Mouse (Mus musculus) heart, adult 2 months (tissue): Measurements from ENCODE around the gene Golga4. TPM values are rescaled to one million over a fixed set of nuclear protein-coding genes. Genes with fewer than 3 reads are reported as not detected.

ENCODE experiments used
- DNase-seq, 2 experiments: peaks; one replicate each; pipeline ENCODE4 v3.0.0; 2021
- H3K27ac ChIP-seq: fragments of 200-600 bp; 2 replicates; pipeline ENCODE4 v1.8.1; 2022
- H3K27me3 ChIP-seq: fragments of 200-500 bp; 2 replicates; pipeline ENCODE4 v1.6.1; 2012; ENCODE audit warnings: mild to moderate bottlenecking, low read length, inconsistent platforms, mixed read lengths; ENCODE audit not compliant: control insufficient read depth, insufficient read depth
- H3K36me3 ChIP-seq: fragments of 200-500 bp; 2 replicates; pipeline ENCODE4 v1.6.1; 2012; ENCODE audit warnings: low read length, inconsistent platforms; ENCODE audit not compliant: control insufficient read depth, insufficient read depth
- H3K4me1 ChIP-seq: fragments of 200-500 bp; 2 replicates; pipeline ENCODE4 v1.6.1; 2011; ENCODE audit warnings: low read length; ENCODE audit not compliant: control insufficient read depth, insufficient read depth
- H3K4me3 ChIP-seq: fragments of 200-600 bp; 2 replicates; pipeline ENCODE4 v1.8.1; 2022
- H3K79me2 ChIP-seq: fragments of 200-500 bp; replicated peaks from 2 replicates; pipeline ENCODE4 v1.6.1; 2012; ENCODE audit warnings: mild to moderate bottlenecking, inconsistent platforms, low read length, moderate library complexity, mixed read lengths; ENCODE audit not compliant: control insufficient read depth, insufficient read depth
- H3K9ac ChIP-seq: fragments of 200-500 bp; 2 replicates; pipeline ENCODE4 v1.6.1; 2012; ENCODE audit warnings: low read depth, mild to moderate bottlenecking, control low read depth, inconsistent platforms, low read length, mixed read lengths
- CTCF ChIP-seq: fragments of 200-600 bp; IDR thresholded peaks from 2 replicates; pipeline ENCODE4 v1.8.1; 2022; ENCODE audit warnings: antibody characterized with exemption, mild to moderate bottlenecking, moderate library complexity
- EP300 ChIP-seq: fragments of 200-500 bp; IDR thresholded peaks from 2 replicates; pipeline ENCODE4 v1.6.1; 2011; ENCODE audit warnings: low read depth, low read length, control low read depth; ENCODE audit not compliant: insufficient read depth
- POLR2A ChIP-seq: fragments of 200-500 bp; IDR thresholded peaks from 2 replicates; pipeline ENCODE4 v1.6.1; 2011; ENCODE audit warnings: mild to moderate bottlenecking, low read depth, low read length, control low read depth; ENCODE audit not compliant: insufficient read depth
- WGBS: fragments of 180-500 bp; shearing (Covaris S2); methylation state at CpG from one replicate; pipeline ENCODE4 v1.1.7; 2018; 5-methylcytosine and 5-hydroxymethylcytosine counted together
- intact Hi-C: fragments of 180-260 bp; cut with DNase I; formaldehyde crosslinking; loops from one replicate; pipeline ENCODE4 v1.15.1; 2025
- polyA plus RNA-seq: library from polyadenylated mRNA; depleted of rRNA; stranded (reverse); fragments of >200 nt; gene quantifications from 2 replicates; pipeline ENCODE4 v1.2.3, GENCODE M21; 2012
- total RNA-seq, 2 experiments: library from RNA; stranded (reverse); gene quantifications; 2 replicates each; pipeline ENCODE4 v1.2.3; 2021

Golga4 gene
- total and polyA plus RNA-seq, 3 experiments: 34.4 to 420 (median 350) TPM

DNA sequence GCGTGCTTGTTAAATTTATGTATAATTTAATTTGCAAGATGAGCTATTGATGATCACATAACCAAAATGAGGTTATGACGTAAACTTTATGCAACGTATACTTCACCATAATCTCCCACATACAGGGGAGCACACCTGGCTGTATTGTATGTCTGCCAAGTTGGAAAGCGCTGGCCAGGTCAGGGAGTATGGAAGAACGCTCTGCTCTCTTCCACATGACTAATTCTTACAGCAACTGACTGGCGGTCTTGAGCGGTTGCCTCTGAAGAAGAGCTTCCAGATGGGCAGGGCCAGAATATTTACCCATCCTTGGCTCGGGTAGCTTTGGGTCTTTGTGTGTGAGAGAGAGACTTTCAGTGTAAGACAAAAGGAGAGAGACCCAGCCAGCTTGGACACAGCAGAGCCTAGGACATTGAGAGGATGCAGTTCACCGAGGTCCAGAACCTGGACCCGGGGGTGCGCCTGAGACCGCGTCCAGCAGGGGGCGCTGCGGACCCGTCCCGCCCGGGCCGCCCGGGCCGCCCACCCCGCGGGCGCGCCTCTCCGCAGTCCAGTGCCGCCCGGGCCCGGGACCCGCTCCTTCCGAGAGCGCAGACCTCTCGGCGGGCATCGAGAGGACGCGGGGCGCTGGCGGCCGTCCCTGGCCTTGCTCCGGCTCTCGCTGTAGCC lies 100.2 kb downstream of the Golga4 start, which contains the start of gene Itga9:
TSS of gene Itga9 (plus strand) at position 543 of the 669 bp plus-strand sequence.
- TF ChIP-seq CTCF (peak; percentile 98), EP300 (peak; percentile 45; the same call in 1 of the 2 replicates), POLR2A (no peak)
- Histone ChIP-seq H3K4me1 (peaks cover 15% of the 10 kb centered on the region), H3K36me3 (no peaks in the 10 kb centered on the region; the same call in 1 of the 2 replicates), H3K9ac (peak within 1 kb of the TSS; percentile 97), H3K4me3 (peak within 1 kb of the TSS; percentile 80), H3K79me2 (no peaks in the 10 kb centered on the region), H3K27me3 (no peaks in the 10 kb centered on the region), H3K27ac (peak within 1 kb of the TSS; percentile 72)
- DNase-seq: peak; percentile 90 to 96
- intact Hi-C loops: loop anchor here (1.0 to 5.0 kb wide), 3 partner anchors 81 to 265 kb away; no protein-coding TSS in a partner anchor
- WGBS: 10% methylated on average over 39 of the region's 42 CpGs

GRCm38 (mm10) chr9:118606817-118607371 lies 100.8 kb downstream of the Golga4 start:
- Histone ChIP-seq H3K4me3 (peak overlapping the region; percentile 80), H3K4me1 (peaks cover 16% of the 10 kb centered on the region), H3K27me3 (no peaks in the 10 kb centered on the region), H3K27ac (peak overlapping the region; percentile 72), H3K79me2 (no peaks in the 10 kb centered on the region), H3K36me3 (no peaks in the 10 kb centered on the region; the same call in 1 of the 2 replicates), H3K9ac (peak overlapping the region; percentile 97)
- TF ChIP-seq CTCF (no peak), POLR2A (no peak)
- peak; percentile 64 to 72 for DNase-seq
- intact Hi-C loops: loop anchor here (1.0 to 5.0 kb wide), 3 partner anchors 80 to 264 kb away; no protein-coding TSS in a partner anchor
- WGBS: under 1% methylated on average over 63 of the region's 68 CpGs

DNA sequence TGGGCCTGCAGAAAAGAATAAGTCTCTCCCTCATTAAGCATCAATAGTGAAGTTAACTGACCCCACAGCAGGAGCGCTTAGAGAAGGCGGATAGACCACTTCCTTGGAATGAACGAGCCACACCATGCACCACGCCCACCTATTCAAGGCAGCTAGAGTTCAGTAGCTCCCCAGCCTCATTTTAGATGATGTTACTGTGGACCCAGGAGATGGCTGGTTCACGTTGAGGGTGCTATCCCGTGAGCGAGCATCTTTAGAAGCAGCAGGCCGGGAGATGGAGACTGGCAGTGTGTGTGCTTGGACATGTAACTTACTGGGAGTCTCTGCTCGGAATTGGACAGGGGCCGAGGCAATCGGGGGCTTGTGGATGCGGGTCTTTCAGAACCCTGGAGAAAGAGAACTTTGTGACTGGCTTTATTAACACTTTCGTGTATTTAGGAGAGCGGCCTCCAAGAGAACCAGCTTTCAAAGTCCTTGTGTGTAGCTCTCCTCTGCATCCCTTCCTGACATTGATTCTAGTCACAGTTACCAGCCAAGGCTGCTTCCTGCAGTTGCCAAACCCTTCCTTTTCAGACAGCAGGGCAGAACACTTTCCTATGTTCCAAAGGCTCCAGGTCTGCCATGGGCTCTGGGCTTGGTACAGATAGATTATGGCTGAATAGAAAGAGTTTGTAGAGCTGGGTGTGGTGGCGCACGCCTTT lies 101.8 kb downstream of the Golga4 start:
- DNase-seq: peak in 1 of 2 experiments; percentile 17
- WGBS: 47% methylated on average over 16 of the region's 16 CpGs
- H3K27ac ChIP-seq: peak overlapping the region; percentile 72
- H3K4me3 ChIP-seq: peak overlapping the region; percentile 80
- no peaks in the 10 kb centered on the region; the same call in 1 of the 2 replicates for H3K36me3 ChIP-seq
- TF ChIP-seq EP300 (no peak), POLR2A (no peak), CTCF (no peak)
- intact Hi-C loops: loop anchor here (5.0 kb wide), 2 partner anchors 79 to 129 kb away; no protein-coding TSS in a partner anchor
- H3K27me3 ChIP-seq: no peaks in the 10 kb centered on the region
- H3K9ac ChIP-seq: 0 out of 2 replicates have a peak overlapping the region, but pooled peaks have one; percentile 40
- H3K79me2 ChIP-seq: no peaks in the 10 kb centered on the region
- H3K4me1 ChIP-seq: peaks cover 17% of the 10 kb centered on the region

DNA sequence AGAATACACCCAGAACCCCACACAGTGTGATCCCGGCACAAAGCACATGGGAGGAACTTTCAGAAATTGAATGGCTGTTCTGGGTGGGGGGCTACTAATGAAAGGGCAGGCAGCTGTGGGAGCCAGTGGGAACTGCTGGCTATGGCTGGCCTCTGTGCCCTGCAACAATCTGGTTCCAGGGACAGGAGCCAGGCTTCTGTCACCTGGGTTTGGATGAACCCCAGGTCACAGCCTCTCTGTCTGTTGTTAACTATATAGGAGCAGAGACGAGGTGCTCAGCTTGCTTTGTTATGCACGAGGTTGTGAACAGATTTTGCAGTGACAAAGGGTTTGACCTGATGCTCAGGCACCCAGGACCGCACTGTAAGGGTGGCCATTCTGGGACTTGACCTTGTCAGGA lies 102.5 kb downstream of the Golga4 start:
- Histone ChIP-seq H3K4me3 (no peak overlapping the region), H3K9ac (no peak overlapping the region), H3K27me3 (no peaks in the 10 kb centered on the region), H3K36me3 (no peaks in the 10 kb centered on the region; the same call in 1 of the 2 replicates), H3K4me1 (peaks cover 17% of the 10 kb centered on the region), H3K79me2 (no peaks in the 10 kb centered on the region), H3K27ac (peak overlapping the region; percentile 34)
- WGBS: 49% methylated on average over 4 of the region's 4 CpGs
- peak; percentile 50 to 51 for DNase-seq
- intact Hi-C loops: loop anchor here (5.0 kb wide), 2 partner anchors 79 to 129 kb away; no protein-coding TSS in a partner anchor
- TF ChIP-seq CTCF: no peak

- H3K79me2 ChIP-seq: no peaks in the 10 kb centered on the region
- intact Hi-C loops: loop anchor here (5.0 kb wide), 1 partner anchor 37 kb away; no protein-coding TSS in a partner anchor
- 30% methylated on average over 10 of the region's 10 CpGs for WGBS
- no peak overlapping the region for H3K4me3 ChIP-seq
- no peaks in the 10 kb centered on the region for H3K27me3 ChIP-seq
- H3K4me1 ChIP-seq: peaks cover 19% of the 10 kb centered on the region
- H3K27ac ChIP-seq: peak overlapping the region; percentile 71
- H3K9ac ChIP-seq: peak overlapping the region; percentile 38; the same call in 1 of the 2 replicates
- DNase-seq: peak; percentile 56 to 61
- no peaks in the 10 kb centered on the region; the same call in 1 of the 2 replicates for H3K36me3 ChIP-seq
- TF ChIP-seq EP300: no peak
- TF ChIP-seq CTCF: peak; percentile 74
Measured at GRCm38 (mm10) chr9:118610060-118610459, 104.0 kb downstream of the Golga4 start.
